Mouse (Mus musculus): ENCODE measurements around the gene 0610009B22Rik. TPM values are rescaled to one million over a fixed set of nuclear protein-coding genes. Genes with fewer than 3 reads are reported as not detected.
A peak's percentile ranks its signal among the peaks of the same experiment; 100 is the strongest.

0610009B22Rik gene
- polyA plus RNA-seq, 1 experiment from 2014 or later = 82.9 TPM

DNA sequence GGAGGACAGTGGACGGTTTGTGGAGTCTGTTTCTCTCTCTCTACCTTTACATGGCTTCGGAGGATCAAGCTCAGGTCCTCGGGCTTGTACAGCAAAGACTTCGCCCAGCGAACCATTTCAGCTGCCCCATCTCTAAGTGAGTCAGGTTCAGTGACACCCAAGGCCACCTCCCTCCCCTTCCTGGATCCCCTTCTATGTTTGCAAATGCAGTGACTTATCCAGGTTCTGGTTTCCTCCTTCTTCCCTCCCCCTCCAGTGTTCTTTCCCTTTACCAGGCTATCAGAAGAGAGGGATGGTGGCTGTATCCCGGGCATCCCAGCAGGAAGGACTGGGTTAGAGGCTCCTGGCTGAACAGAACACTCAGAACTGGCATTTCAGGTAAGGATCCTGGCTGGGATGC is 34.9 kb downstream of the 0610009B22Rik start:
- H3K27me3 ChIP-seq (replicated peaks; ENCODE audit: control insufficient read depth, insufficient read depth, low read length) = no peaks in the 10 kb centered on the region
- 88% methylated on average over 6 of the region's 6 CpGs for WGBS

DNA sequence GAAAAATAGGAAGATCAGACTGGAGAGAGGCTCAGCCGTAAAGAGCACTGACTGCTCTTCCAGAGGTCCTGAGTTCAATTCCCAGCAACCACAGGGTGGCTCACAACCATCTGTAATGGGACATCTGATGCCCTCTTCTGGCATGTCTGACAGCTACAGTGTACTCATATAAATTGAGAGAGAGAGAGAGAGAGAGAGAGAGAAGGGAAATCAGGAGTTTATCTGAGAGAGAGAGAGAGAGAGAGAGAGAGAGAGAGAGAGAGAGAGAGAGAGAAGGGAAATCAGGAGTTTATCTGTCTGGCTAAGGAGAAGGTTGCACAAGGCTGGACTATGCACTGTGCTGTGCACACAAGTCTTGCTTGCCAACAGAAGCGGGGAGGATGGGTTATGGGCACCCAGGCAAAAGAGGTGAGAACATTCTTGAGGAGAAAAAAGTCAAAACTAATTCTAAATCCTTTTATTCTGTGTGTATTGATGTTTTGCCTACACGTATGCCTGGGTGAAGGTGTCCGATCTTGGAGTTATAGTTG is 35.7 kb downstream of the 0610009B22Rik start:
- H3K36me3 ChIP-seq (ENCODE audit: control insufficient read depth, insufficient read depth, low read length) = no peaks in the 10 kb centered on the region
- H3K4me1 ChIP-seq (ENCODE audit: control insufficient read depth, insufficient read depth, low read length) = peaks cover 19% of the 10 kb centered on the region; the same call in 1 of the 2 replicates
- no peak for ATAC-seq (ENCODE audit: low read depth)
- DNase-seq (ENCODE audit: low spot score) = no peak
- H3K4me3 ChIP-seq (ENCODE audit: low read depth, low read length) = no peak overlapping the region
- H3K27me3 ChIP-seq (replicated peaks; ENCODE audit: control insufficient read depth, insufficient read depth, low read length) = no peaks in the 10 kb centered on the region
- H3K27ac ChIP-seq (replicated peaks; ENCODE audit: low read depth, low read length) = no peak overlapping the region
- H3K4me2 ChIP-seq (ENCODE audit: low read depth, low read length) = no peak overlapping the region
- H3K9me3 ChIP-seq (ENCODE audit: control insufficient read depth, low read length) = no peaks in the 10 kb centered on the region
- WGBS = 84% methylated on average over 4 of the region's 4 CpGs
- H3K9ac ChIP-seq (ENCODE audit: low read depth, low read length) = no peak overlapping the region

More for the DNA sequence above, 34.9 kb downstream of the 0610009B22Rik start:
- ATAC-seq (ENCODE audit: low read depth) = no peak
- Histone ChIP-seq H3K9me3 (ENCODE audit: control insufficient read depth, low read length) (no peaks in the 10 kb centered on the region), H3K27ac (replicated peaks; ENCODE audit: low read depth, low read length) (no peak overlapping the region), H3K4me3 (ENCODE audit: low read depth, low read length) (no peak overlapping the region), H3K4me1 (ENCODE audit: control insufficient read depth, insufficient read depth, low read length) (peaks cover 21% of the 10 kb centered on the region), H3K36me3 (ENCODE audit: control insufficient read depth, insufficient read depth, low read length) (no peaks in the 10 kb centered on the region), H3K9ac (ENCODE audit: low read depth, low read length) (no peak overlapping the region), H3K4me2 (ENCODE audit: low read depth, low read length) (no peak overlapping the region)
- DNase-seq (ENCODE audit: low spot score) = no peak

DNA sequence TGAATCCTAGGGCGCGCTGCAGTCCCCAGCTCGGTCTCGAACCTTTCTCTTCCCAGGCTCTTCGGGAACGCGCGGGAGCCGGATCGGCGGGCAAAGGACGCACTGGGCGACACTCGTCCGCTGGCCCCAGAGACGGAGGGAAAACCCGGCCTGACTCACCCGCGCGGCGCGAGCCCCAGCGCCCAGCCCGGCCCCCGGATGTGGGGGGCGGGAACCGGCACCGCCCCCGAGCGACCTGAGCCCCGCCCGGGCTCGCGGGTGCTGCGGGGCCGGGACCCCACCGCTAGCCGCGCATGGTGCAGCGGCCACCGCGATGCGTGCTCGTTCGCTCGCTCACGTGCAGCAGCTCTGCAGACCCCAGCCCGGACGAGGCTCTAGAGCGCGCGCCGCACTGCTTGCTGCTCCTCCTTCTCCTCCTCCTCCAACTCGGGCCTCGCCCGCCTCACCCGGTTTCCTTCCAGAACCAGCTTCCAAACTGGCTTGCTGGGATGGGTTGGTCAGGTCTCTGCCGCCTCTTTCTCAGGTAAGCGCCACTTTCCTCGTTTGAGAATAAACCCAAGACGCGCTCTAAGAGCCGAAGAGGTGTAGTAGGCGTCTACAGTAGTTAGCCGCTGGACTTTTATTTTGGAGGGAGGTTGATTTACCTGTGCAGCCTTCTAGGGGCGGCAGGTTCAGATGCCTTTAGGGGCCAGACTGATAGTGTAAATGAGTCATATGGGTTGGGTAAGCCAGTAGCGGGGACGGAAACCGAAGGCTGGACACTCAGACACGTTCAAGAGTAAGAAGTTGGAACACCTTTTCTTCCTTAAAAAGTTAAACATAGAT is 37.8 kb downstream of the 0610009B22Rik start, which contains the start of the genes N4bp3 and D930048N14Rik:
TSS of gene N4bp3 (minus strand) at position 152 of the 825 bp plus-strand sequence.
TSS of gene D930048N14Rik (plus strand) at position 264 of the 825 bp plus-strand sequence.
- 2% methylated on average over 35 of the region's 70 CpGs for WGBS
- DNase-seq (ENCODE audit: low spot score) (peak; percentile 71), ATAC-seq (ENCODE audit: low read depth) (peak; percentile 75)
- peak within 1 kb of the TSS; percentile 95 for H3K4me2 ChIP-seq (ENCODE audit: low read depth, low read length)
- peak within 1 kb of the TSS; percentile 79 for H3K9ac ChIP-seq (ENCODE audit: low read depth, low read length)
- H3K9me3 ChIP-seq (ENCODE audit: control insufficient read depth, low read length) = no peaks in the 10 kb centered on the region
- peak within 1 kb of the TSS; percentile 30 for H3K27ac ChIP-seq (replicated peaks; ENCODE audit: low read depth, low read length)
- H3K36me3 ChIP-seq (ENCODE audit: control insufficient read depth, insufficient read depth, low read length) = 0 out of 2 replicates have a peak, but pooled peaks cover under 1% of the 10 kb centered on the region
- H3K27me3 ChIP-seq (replicated peaks; ENCODE audit: control insufficient read depth, insufficient read depth, low read length) = no peaks in the 10 kb centered on the region
- peak within 1 kb of the TSS; percentile 68 for H3K4me3 ChIP-seq (ENCODE audit: low read depth, low read length)
- peaks cover 19% of the 10 kb centered on the region; the same call in 1 of the 2 replicates for H3K4me1 ChIP-seq (ENCODE audit: control insufficient read depth, insufficient read depth, low read length)

DNA sequence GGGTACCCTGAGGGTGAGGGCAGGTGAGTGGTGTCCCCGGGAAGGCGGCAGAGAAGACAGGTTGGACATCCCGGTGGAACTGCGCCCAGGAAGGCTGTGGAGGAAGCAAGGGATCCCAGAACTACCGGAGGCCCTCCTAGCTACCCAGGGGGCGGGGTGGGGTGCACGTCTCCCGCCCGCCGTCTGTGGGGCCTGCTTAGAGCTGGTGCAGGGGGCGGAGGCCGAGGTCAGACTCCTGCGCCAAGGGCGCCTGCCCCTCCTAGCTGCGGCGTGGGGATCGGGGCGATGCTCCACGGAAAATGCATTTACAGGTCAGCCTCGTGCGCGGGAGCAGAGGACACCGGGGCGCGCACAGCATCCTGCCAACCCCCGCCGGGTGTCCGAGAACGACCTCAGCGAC is 38.4 kb downstream of the 0610009B22Rik start:
- no peak for DNase-seq (ENCODE audit: low spot score)

DNA sequence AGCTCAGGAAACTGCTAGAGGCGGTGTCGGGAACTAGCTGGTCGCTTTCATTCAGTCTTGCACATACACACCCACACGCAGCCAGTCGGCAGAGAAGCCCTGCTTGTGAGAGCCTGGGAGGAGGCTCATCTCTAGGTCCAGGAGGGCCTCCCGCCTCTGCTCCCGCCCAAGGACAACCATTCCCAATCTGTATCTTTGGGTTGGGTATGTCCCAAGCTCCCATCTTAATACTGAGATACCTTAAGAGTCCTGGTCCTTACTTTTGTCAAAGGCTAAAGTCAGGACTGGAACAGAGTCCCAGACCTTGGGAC is 38.8 kb downstream of the 0610009B22Rik start:
- H3K27me3 ChIP-seq (replicated peaks; ENCODE audit: control insufficient read depth, insufficient read depth, low read length) = no peaks in the 10 kb centered on the region
- peak overlapping the region; percentile 30 for H3K27ac ChIP-seq (replicated peaks; ENCODE audit: low read depth, low read length)
- H3K4me3 ChIP-seq (ENCODE audit: low read depth, low read length) = peak overlapping the region; percentile 68
- WGBS = 4% methylated on average over 7 of the region's 7 CpGs
- H3K9me3 ChIP-seq (ENCODE audit: control insufficient read depth, low read length) = no peaks in the 10 kb centered on the region
- H3K4me1 ChIP-seq (ENCODE audit: control insufficient read depth, insufficient read depth, low read length) = peaks cover 19% of the 10 kb centered on the region; the same call in 1 of the 2 replicates
- H3K4me2 ChIP-seq (ENCODE audit: low read depth, low read length) = peak overlapping the region; percentile 95
- peak overlapping the region; percentile 79 for H3K9ac ChIP-seq (ENCODE audit: low read depth, low read length)
- H3K36me3 ChIP-seq (ENCODE audit: control insufficient read depth, insufficient read depth, low read length) = 0 out of 2 replicates have a peak, but pooled peaks cover 6% of the 10 kb centered on the region
- no peak for ATAC-seq (ENCODE audit: low read depth)
- peak; percentile 52 for DNase-seq (ENCODE audit: low spot score)

More for the DNA sequence above, 38.4 kb downstream of the 0610009B22Rik start:
- peaks cover 19% of the 10 kb centered on the region; the same call in 1 of the 2 replicates for H3K4me1 ChIP-seq (ENCODE audit: control insufficient read depth, insufficient read depth, low read length)
- ATAC-seq (ENCODE audit: low read depth) = peak; percentile 10; the same call in 1 of the 2 replicates
- WGBS = 7% methylated on average over 7 of the region's 30 CpGs
- peak overlapping the region; percentile 68 for H3K4me3 ChIP-seq (ENCODE audit: low read depth, low read length)
- 0 out of 2 replicates have a peak, but pooled peaks cover 6% of the 10 kb centered on the region for H3K36me3 ChIP-seq (ENCODE audit: control insufficient read depth, insufficient read depth, low read length)
- H3K4me2 ChIP-seq (ENCODE audit: low read depth, low read length) = peak overlapping the region; percentile 95
- no peaks in the 10 kb centered on the region for H3K27me3 ChIP-seq (replicated peaks; ENCODE audit: control insufficient read depth, insufficient read depth, low read length)
- peak overlapping the region; percentile 30 for H3K27ac ChIP-seq (replicated peaks; ENCODE audit: low read depth, low read length)
- peak overlapping the region; percentile 79 for H3K9ac ChIP-seq (ENCODE audit: low read depth, low read length)
- no peaks in the 10 kb centered on the region for H3K9me3 ChIP-seq (ENCODE audit: control insufficient read depth, low read length)

DNA sequence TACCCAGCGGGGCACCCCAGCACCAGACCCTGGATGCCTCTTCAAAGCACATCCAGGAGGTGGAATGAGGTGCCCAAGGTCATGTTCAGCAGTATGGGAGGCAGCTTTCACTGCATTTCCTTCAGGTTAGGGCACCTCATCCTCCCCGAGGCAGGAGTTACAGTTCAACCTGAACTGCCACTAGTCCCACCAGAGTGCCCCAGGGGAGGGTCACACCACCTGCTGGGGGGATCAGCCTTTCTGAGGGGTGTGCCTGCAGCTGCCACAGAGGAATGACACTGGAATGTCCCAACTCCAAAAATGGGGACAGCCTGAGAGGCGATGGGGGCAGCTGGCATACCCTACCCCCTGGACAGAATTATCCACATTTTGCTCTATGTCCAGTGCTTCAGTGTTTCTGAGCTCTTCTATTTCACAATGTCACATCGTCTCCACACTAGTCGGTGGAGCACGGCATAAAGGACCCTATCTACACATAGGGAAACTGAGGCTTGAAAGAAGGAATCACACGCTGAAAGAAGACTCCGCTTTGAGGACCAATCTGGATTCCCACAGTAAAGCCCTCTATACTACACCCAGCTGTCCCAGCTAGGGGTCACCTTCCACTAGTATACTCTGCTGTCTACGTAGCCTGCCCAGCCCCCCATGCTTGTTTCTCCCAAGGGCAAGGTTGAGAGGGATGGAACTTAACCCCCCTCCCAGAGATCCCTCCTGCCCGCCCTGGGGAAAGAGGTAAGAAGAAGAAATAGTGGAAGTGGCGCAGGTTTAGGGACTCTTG is 39.4 kb downstream of the 0610009B22Rik start:
- H3K9me3 ChIP-seq (ENCODE audit: control insufficient read depth, low read length) = no peaks in the 10 kb centered on the region
- peak overlapping the region; percentile 71 for H3K27ac ChIP-seq (replicated peaks; ENCODE audit: low read depth, low read length)
- H3K4me3 ChIP-seq (ENCODE audit: low read depth, low read length) = peak overlapping the region; percentile 68
- no peaks in the 10 kb centered on the region for H3K27me3 ChIP-seq (replicated peaks; ENCODE audit: control insufficient read depth, insufficient read depth, low read length)
- WGBS = 24% methylated on average over 10 of the region's 11 CpGs
- DNase-seq (ENCODE audit: low spot score) = peak; percentile 63
- peak overlapping the region; percentile 95 for H3K4me2 ChIP-seq (ENCODE audit: low read depth, low read length)
- peak; percentile 34; the same call in 1 of the 2 replicates for ATAC-seq (ENCODE audit: low read depth)
- H3K4me1 ChIP-seq (ENCODE audit: control insufficient read depth, insufficient read depth, low read length) = peaks cover 16% of the 10 kb centered on the region; the same call in 1 of the 2 replicates
- H3K9ac ChIP-seq (ENCODE audit: low read depth, low read length) = peak overlapping the region; percentile 79
- H3K36me3 ChIP-seq (ENCODE audit: control insufficient read depth, insufficient read depth, low read length) = 0 out of 2 replicates have a peak, but pooled peaks cover 7% of the 10 kb centered on the region

DNA sequence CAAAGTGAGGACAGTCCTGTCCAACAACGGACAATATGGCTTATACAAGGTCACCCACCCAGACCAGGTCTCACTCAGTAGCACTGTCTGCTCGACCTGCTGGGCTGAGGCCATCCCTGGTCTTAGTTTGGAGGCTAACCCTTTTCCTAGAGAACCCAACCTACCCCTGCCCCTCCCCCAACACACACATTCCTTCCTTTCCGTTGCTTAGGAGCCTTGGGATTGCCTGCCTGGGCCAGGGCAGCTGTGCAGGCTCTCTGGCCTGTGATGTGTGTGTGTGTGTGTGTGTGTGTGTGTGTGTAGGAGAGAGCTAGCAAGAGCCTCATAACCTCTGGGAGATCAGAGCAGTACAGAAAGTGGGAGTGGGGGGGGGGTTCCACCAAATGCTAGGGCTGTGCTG is 40.1 kb downstream of the 0610009B22Rik start:
- WGBS = 24% methylated on average over 3 of the region's 3 CpGs

More for the DNA sequence above, 40.1 kb downstream of the 0610009B22Rik start:
- H3K9ac ChIP-seq (ENCODE audit: low read depth, low read length) = peak overlapping the region; percentile 79
- peak overlapping the region; percentile 71 for H3K27ac ChIP-seq (replicated peaks; ENCODE audit: low read depth, low read length)
- no peaks in the 10 kb centered on the region for H3K9me3 ChIP-seq (ENCODE audit: control insufficient read depth, low read length)
- H3K4me1 ChIP-seq (ENCODE audit: control insufficient read depth, insufficient read depth, low read length) = peaks cover 16% of the 10 kb centered on the region; the same call in 1 of the 2 replicates
- H3K4me2 ChIP-seq (ENCODE audit: low read depth, low read length) = peak overlapping the region; percentile 95
- ATAC-seq (ENCODE audit: low read depth) = 0 out of 2 replicates have a peak, but pooled peaks have one; percentile 32
- H3K36me3 ChIP-seq (ENCODE audit: control insufficient read depth, insufficient read depth, low read length) = peaks cover 9% of the 10 kb centered on the region; the same call in 1 of the 2 replicates
- H3K27me3 ChIP-seq (replicated peaks; ENCODE audit: control insufficient read depth, insufficient read depth, low read length) = no peaks in the 10 kb centered on the region
- peak overlapping the region; percentile 68 for H3K4me3 ChIP-seq (ENCODE audit: low read depth, low read length)
- peak; percentile 63 for DNase-seq (ENCODE audit: low spot score)

All from embryonic facial prominence, embryonic 14.5 days (tissue).